In genomic region chr1:152956221-152956620, GRCm38 (mm10) we compare ENCODE assay signal across 8 mouse cellular contexts. TPM values are rescaled to one million over a fixed set of nuclear protein-coding genes. Genes with fewer than 3 reads are reported as not detected.
A peak's percentile ranks its signal among the peaks of the same experiment; 100 is the strongest.
DNase-seq lines count a peak whose midpoint lies in the region; ATAC-seq lines count a peak whose summit lies in the region.

No protein-coding gene starts in this region.

- 0 out of 2 replicates have a peak, but pooled peaks have one; percentile 60 for ATAC-seq in embryonic facial prominence, embryonic 12.5 days (ENCODE audit: insufficient number of reproducible peaks, insufficient read depth, low FRiP score, low TSS enrichment)
- no peak for ATAC-seq in heart, embryonic 12.5 days (ENCODE audit: insufficient number of reproducible peaks, low FRiP score)

- H3K36me3 ChIP-seq in embryonic facial prominence, embryonic 12.5 days = no peaks in the 10 kb centered on the region
- H3K36me3 ChIP-seq in heart, embryonic 12.5 days = no peaks in the 10 kb centered on the region

- peak overlapping the region; percentile 74 for H3K4me2 ChIP-seq in embryonic facial prominence, embryonic 12.5 days (replicated peaks)
- H3K4me2 ChIP-seq in heart, embryonic 12.5 days = peak overlapping the region; percentile 82

- DNase-seq in 3134 (ENCODE audit: extremely low read depth, insufficient read length, low spot score) = peak; percentile 23
- DNase-seq in adrenal gland, postnatal 25 days = peak; percentile 78
- peak; percentile 56 for DNase-seq in kidney, adult 9 months
- DNase-seq in lung, adult 18-20 months = peak; percentile 22 to 36
- DNase-seq in ovary, adult 18-20 months (ENCODE audit: low spot score) = peak; percentile 25
- peak; percentile 71 for DNase-seq in urinary bladder, postnatal 14 days (ENCODE audit: low spot score)

- no peaks in the 10 kb centered on the region for H3K9me3 ChIP-seq in embryonic facial prominence, embryonic 12.5 days
- no peaks in the 10 kb centered on the region for H3K9me3 ChIP-seq in heart, embryonic 12.5 days (replicated peaks)

- 5% methylated on average over 14 of the region's 14 CpGs for WGBS in embryonic facial prominence, embryonic 12.5 days
- 4% methylated on average over 14 of the region's 14 CpGs for WGBS in heart, embryonic 12.5 days

- peaks cover 46% of the 10 kb centered on the region for H3K27me3 ChIP-seq in embryonic facial prominence, embryonic 12.5 days
- H3K27me3 ChIP-seq in heart, embryonic 12.5 days (replicated peaks) = peaks cover 49% of the 10 kb centered on the region

- no peak overlapping the region for H3K9ac ChIP-seq in embryonic facial prominence, embryonic 12.5 days
- H3K9ac ChIP-seq in heart, embryonic 12.5 days = no peak overlapping the region

- no peak overlapping the region for H3K27ac ChIP-seq in embryonic facial prominence, embryonic 12.5 days
- H3K27ac ChIP-seq in heart, embryonic 12.5 days (ENCODE audit: poor library complexity, severe bottlenecking) = no peak overlapping the region

- H3K4me1 ChIP-seq in embryonic facial prominence, embryonic 12.5 days = peaks cover 17% of the 10 kb centered on the region
- H3K4me1 ChIP-seq in heart, embryonic 12.5 days (replicated peaks) = peaks cover 16% of the 10 kb centered on the region

- H3K4me3 ChIP-seq in embryonic facial prominence, embryonic 12.5 days = peak overlapping the region; percentile 43
- peak overlapping the region; percentile 53 for H3K4me3 ChIP-seq in heart, embryonic 12.5 days

RNA-seq across cellular contexts. Expression of gene Nmnat2, which starts 1.4 kb away (rescaled TPM):
- total RNA-seq in adrenal gland, postnatal 25 days (2021) = 0.76 and 1.2 TPM in 2 replicates
- polyA plus RNA-seq in embryonic facial prominence, embryonic 12.5 days (2016; fragmentation: Nextera tagmentation; extraction: Ambion mirVana) = 4.3 and 5.4 TPM in 2 replicates
- 0.98 and 1.2 TPM in 2 replicates for polyA plus RNA-seq in heart, embryonic 12.5 days (2016; fragmentation: Nextera tagmentation; extraction: Ambion mirVana)

RNA-seq across cellular contexts. Expression of gene Smg7, which starts 53.8 kb away (rescaled TPM):
- total RNA-seq in adrenal gland, postnatal 25 days (2021) = 68.2 and 70.2 TPM in 2 replicates
- 32.2 and 33.2 TPM in 2 replicates for polyA plus RNA-seq in embryonic facial prominence, embryonic 12.5 days (2016; fragmentation: Nextera tagmentation; extraction: Ambion mirVana)
- 32.3 and 34.2 TPM in 2 replicates for polyA plus RNA-seq in heart, embryonic 12.5 days (2016; fragmentation: Nextera tagmentation; extraction: Ambion mirVana)

Comparison
In these comparisons a context has a peak if more than half of its experiments do, and no peak if none do; other contexts are left out.
1. DNase-seq: peak in every context shown above with its lines; median percentile 78 in adrenal gland, postnatal 25 days; 71 in urinary bladder, postnatal 14 days; 56 in kidney, adult 9 months; 29 in lung, adult 18-20 months; 25 in ovary, adult 18-20 months; 23 in 3134.